Mouse (Mus musculus) limb, embryonic 14.5 days (tissue): Measurements from ENCODE around the gene Mchr1. TPM values are rescaled to one million over a fixed set of nuclear protein-coding genes. Genes with fewer than 3 reads are reported as not detected.

Source experiments
- ATAC-seq: fragments of 200-750 bp; cut with Nextera tagmentation; 2 replicates; pipeline ENCODE4 v1.8.0; 2017; ENCODE audit warnings: low read depth, moderate number of reproducible peaks, moderate TSS enrichment; ENCODE audit not compliant: low FRiP score
- DNase-seq: peaks from one replicate; pipeline ENCODE4 v3.0.0-alpha.2; 2015; ENCODE audit warnings: low spot score
- H3K27ac ChIP-seq: fragments of 300-500 bp; sonication (generic); replicated peaks from 2 replicates; pipeline ENCODE4 v1.5.1; 2014; ENCODE audit warnings: low read depth, mild to moderate bottlenecking, low read length, moderate library complexity, mixed read lengths
- H3K27me3 ChIP-seq: fragments of 300-500 bp; sonication (generic); 2 replicates; pipeline ENCODE4 v1.6.1; 2014; ENCODE audit warnings: low read length, mixed read lengths; ENCODE audit not compliant: control insufficient read depth, insufficient read depth
- H3K36me3 ChIP-seq: fragments of 300-500 bp; sonication (generic); 2 replicates; pipeline ENCODE4 v1.6.1; 2014; ENCODE audit warnings: mild to moderate bottlenecking, low read length, moderate library complexity, mixed read lengths; ENCODE audit not compliant: control insufficient read depth, insufficient read depth
- H3K4me1 ChIP-seq: fragments of 300-500 bp; sonication (generic); 2 replicates; pipeline ENCODE4 v1.6.1; 2014; ENCODE audit warnings: antibody characterized with exemption, low read length, mixed read lengths; ENCODE audit not compliant: control insufficient read depth, insufficient read depth
- H3K4me2 ChIP-seq: fragments of 300-500 bp; sonication (generic); replicated peaks from 2 replicates; pipeline ENCODE4 v1.6.1; 2014; ENCODE audit warnings: low read depth, mild to moderate bottlenecking, low read length, moderate library complexity; ENCODE audit not compliant: severe bottlenecking
- H3K4me3 ChIP-seq: fragments of 300-500 bp; sonication (generic); replicated peaks from 2 replicates; pipeline ENCODE4 v1.5.1; 2014; ENCODE audit warnings: low read length
- H3K9ac ChIP-seq: fragments of 300-500 bp; sonication (generic); 2 replicates; pipeline ENCODE4 v1.6.1; 2014; ENCODE audit warnings: mild to moderate bottlenecking, low read depth, low read length, moderate library complexity; ENCODE audit not compliant: severe bottlenecking
- H3K9me3 ChIP-seq: fragments of 300-500 bp; sonication (generic); 2 replicates; pipeline ENCODE4 v1.6.1; 2016; ENCODE audit warnings: low read length; ENCODE audit not compliant: control insufficient read depth
- POLR2A ChIP-seq: fragments of 200-500 bp; IDR thresholded peaks from 2 replicates; pipeline ENCODE4 v1.8.0; 2012; ENCODE audit warnings: inconsistent platforms, mild to moderate bottlenecking, moderate library complexity, borderline replicate concordance; ENCODE audit not compliant: insufficient read depth, insufficient read length; ENCODE audit errors: extremely low read depth
- WGBS: fragments of 180-500 bp; shearing (Covaris S2); extraction: QIAGEN DNeasy Blood & Tissue Kit; methylation state at CpG from one replicate; pipeline ENCODE4 v1.1.7; 2014; 5-methylcytosine and 5-hydroxymethylcytosine counted together
- polyA plus RNA-seq, 2 experiments: library from polyadenylated mRNA; depleted of rRNA in 1 of 2; stranded (reverse) in 1 of 2; unstranded in 1 of 2; fragments of >200 nt; fragmentation: Nextera tagmentation in 1 of 2; extraction: Ambion mirVana in 1 of 2; gene quantifications; 2 replicates each; pipeline versions ENCODE4 v1.2.1 to v1.2.3; 2012 to 2014

The Mchr1 gene
- polyA plus RNA-seq, 2 experiments, result 1.2 to 1.7 TPM

DNA sequence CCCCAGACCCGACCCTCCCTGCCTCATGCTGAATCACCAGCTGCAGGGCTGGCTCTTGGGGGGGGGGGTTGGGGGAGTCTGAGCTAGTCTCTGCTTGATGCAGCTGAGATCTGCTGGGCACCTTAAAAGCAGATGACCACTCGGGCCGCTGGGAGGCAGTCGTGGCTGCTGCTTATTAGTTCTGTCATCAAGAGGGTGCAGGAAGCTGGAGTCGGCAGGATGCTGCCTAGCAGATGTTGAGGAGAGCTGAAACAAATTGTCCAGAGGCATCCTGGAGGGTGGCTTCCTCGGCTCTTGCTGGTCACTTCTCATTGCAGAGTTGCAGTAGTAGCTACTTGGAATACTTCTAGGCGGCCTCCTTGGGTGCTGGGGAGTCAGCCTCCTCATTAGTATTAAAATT is 4.0 kb downstream of the Mchr1 start:
- DNase-seq, result peak; percentile 52
- H3K9ac ChIP-seq, result no peak overlapping the region
- WGBS, result 10% methylated on average over 7 of the region's 7 CpGs
- no peaks in the 10 kb centered on the region for H3K36me3 ChIP-seq
- 0 out of 2 replicates have a peak, but pooled peaks have one; percentile 34 for ATAC-seq
- TF ChIP-seq POLR2A, result no peak
- H3K27ac ChIP-seq, result no peak overlapping the region
- H3K4me3 ChIP-seq, result no peak overlapping the region
- no peaks in the 10 kb centered on the region for H3K27me3 ChIP-seq
- no peak overlapping the region for H3K4me2 ChIP-seq
- H3K9me3 ChIP-seq, result no peaks in the 10 kb centered on the region
- H3K4me1 ChIP-seq, result peaks cover 5% of the 10 kb centered on the region; the same call in 1 of the 2 replicates

DNA sequence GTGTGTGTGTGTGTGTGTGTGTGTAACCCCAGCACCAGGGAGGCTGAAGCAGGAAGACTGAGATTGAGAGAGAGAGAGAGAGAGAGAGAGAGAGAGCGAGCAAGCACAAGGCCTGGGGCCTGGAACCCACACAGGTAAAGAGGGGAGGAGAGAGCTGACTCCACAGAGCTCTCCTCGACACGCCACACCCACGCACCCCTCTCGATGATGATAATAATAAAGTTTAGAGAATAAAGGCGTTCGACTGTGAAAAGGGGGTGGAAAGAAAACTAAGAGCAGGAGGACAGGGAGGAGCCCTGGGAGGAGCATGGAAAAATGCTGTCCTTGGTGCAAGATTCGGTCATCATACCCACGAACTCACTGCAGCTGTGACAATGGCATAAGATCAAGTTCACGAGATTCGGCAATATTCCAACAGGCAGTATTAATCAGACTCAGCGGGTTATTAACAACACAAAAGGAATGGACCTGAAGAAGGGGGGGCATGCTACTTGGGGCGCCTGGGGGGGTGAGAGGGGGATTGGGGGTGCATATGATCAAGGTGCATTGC is 4.6 kb downstream of the Mchr1 start:
- Histone ChIP-seq H3K27me3 (no peaks in the 10 kb centered on the region), H3K9me3 (no peaks in the 10 kb centered on the region), H3K27ac (no peak overlapping the region), H3K9ac (no peak overlapping the region), H3K36me3 (no peaks in the 10 kb centered on the region), H3K4me3 (no peak overlapping the region), H3K4me2 (no peak overlapping the region), H3K4me1 (peaks cover 5% of the 10 kb centered on the region; the same call in 1 of the 2 replicates)
- 78% methylated on average over 13 of the region's 13 CpGs for WGBS
- no peak for TF ChIP-seq POLR2A
- ATAC-seq (no peak), DNase-seq (no peak)

DNA sequence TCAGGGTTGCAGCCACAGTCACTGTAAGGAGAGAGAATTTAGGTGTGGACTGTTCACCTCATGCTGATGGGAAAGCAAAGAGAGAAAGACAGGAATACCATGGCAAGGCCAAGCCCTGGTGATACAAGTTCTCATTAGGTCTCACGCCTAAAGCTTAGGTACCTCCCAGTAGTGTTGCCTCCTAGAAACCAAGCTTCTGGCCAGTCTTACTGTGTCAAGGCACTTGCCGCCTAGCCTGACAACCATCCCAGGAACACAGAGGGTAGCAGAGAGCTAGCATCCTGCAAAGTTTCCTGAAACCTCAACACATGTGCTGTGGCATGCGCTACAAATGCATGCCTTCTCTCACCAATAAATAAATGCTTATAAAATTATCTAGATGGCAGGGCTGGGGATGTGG is 11.6 kb downstream of the Mchr1 start:
- no peaks in the 10 kb centered on the region for H3K27me3 ChIP-seq
- H3K27ac ChIP-seq, result no peak overlapping the region
- no peak overlapping the region for H3K9ac ChIP-seq
- no peaks in the 10 kb centered on the region for H3K9me3 ChIP-seq
- DNase-seq (no peak), ATAC-seq (no peak)
- 83% methylated on average over 3 of the region's 3 CpGs for WGBS
- no peak overlapping the region for H3K4me3 ChIP-seq
- no peak for TF ChIP-seq POLR2A
- H3K36me3 ChIP-seq, result no peaks in the 10 kb centered on the region
- H3K4me1 ChIP-seq, result no peaks in the 10 kb centered on the region
- H3K4me2 ChIP-seq, result no peak overlapping the region

DNA sequence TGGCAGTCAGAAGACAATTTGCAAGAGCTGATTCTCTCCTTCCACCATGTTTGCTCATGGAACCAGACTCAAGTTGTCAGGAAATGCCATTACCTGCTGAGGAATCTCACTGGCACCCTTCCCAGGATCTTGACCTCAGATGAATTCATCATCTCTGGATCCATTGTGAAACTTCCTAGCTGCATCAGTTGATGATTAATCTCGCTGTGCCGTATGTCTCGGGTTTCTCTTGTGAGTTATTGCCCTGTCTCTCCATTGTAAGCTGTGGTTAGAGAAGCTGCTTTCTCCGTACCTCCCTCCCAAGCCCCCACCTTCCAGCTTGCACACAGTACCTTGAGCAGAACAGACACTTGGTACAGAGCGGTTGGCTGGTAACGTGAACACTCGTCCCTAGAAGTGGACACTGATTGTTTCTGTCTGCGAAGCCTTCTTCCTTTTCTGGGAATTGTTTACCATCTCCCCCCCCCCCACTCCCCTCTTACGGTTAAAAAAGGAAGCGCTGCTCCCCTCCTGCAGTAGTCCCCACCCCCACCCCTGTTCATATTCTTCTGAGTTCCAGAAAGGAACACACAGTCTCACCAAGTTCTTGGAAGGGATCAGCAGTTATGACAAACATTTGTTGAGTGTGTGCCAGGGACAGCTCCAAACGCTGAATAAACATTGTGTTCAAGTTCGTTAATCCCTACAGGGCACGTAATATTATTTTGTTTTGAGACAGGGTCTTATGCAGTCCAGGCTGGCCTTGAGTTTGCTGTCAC is 12.5 kb downstream of the Mchr1 start:
- no peaks in the 10 kb centered on the region for H3K4me1 ChIP-seq
- ATAC-seq, result no peak
- 43% methylated on average over 13 of the region's 13 CpGs for WGBS
- no peaks in the 10 kb centered on the region for H3K9me3 ChIP-seq
- no peak overlapping the region for H3K4me3 ChIP-seq
- TF ChIP-seq POLR2A, result no peak
- peak; percentile 56 for DNase-seq
- H3K27ac ChIP-seq, result no peak overlapping the region; the same call in 1 of the 2 replicates
- H3K36me3 ChIP-seq, result no peaks in the 10 kb centered on the region
- no peak overlapping the region for H3K9ac ChIP-seq
- H3K27me3 ChIP-seq, result no peaks in the 10 kb centered on the region
- no peak overlapping the region for H3K4me2 ChIP-seq

DNA sequence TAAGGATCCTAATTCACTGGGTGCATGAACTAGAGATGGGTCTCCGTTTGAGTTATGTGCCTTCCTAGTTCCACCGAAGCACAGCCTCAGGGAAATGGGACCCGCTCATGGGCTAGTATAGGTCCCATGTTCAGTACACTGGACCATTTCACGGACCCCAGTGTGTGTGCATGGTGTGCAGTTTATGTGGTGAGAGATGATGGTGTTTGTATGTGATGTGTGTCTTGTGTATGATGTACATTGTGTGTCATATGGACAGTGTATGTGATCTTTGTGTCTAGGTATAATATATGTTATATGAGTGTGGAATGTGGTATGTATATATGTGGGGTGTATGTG is 13.0 kb downstream of the Mchr1 start:
- no peak overlapping the region for H3K4me2 ChIP-seq
- DNase-seq (no peak), ATAC-seq (no peak)
- no peak overlapping the region for H3K9ac ChIP-seq
- no peaks in the 10 kb centered on the region for H3K27me3 ChIP-seq
- no peaks in the 10 kb centered on the region for H3K9me3 ChIP-seq
- H3K27ac ChIP-seq, result no peak overlapping the region
- no peaks in the 10 kb centered on the region for H3K4me1 ChIP-seq
- H3K4me3 ChIP-seq, result no peak overlapping the region
- no peaks in the 10 kb centered on the region for H3K36me3 ChIP-seq
- WGBS, result 79% methylated on average over 4 of the region's 4 CpGs
- TF ChIP-seq POLR2A, result no peak
